Mouse (Mus musculus): Measurements from ENCODE around the gene Sqor. TPM values are rescaled to one million over a fixed set of nuclear protein-coding genes. Genes with fewer than 3 reads are reported as not detected.

The Sqor gene
- polyA plus RNA-seq (2011; ENCODE audit: insufficient read depth, insufficient read length, low replicate concordance, missing spikeins) = 49.3 and 84.1 TPM in 2 replicates

GRCm38 (mm10) chr2:122765071-122765793 is at the start of gene Sqor:
TSS of gene Sqor (plus strand) at chr2:122765237.
- Histone ChIP-seq H3K4me1 (ENCODE audit: control insufficient read depth, insufficient read depth, low read length) (peaks cover 3% of the 10 kb centered on the region), H3K27ac (ENCODE audit: control insufficient read depth, insufficient read depth, low read depth, low read length, poor library complexity) (peak within 1 kb of the TSS; percentile 86), H3K4me3 (replicated peaks; ENCODE audit: control insufficient read depth, low read depth, low read length) (peak within 1 kb of the TSS; percentile 77)
- 1% methylated on average over 46 of the region's 46 CpGs for WGBS
- TF ChIP-seq POLR2A (IDR thresholded peaks at IDR 0.05; ENCODE audit: borderline replicate concordance, control insufficient read depth, low read depth, low read length) (peak; percentile 73; the same call in 1 of the 2 replicates), CTCF (IDR thresholded peaks at IDR 0.05; ENCODE audit: control insufficient read depth, insufficient read depth, low read length) (no peak)

GRCm38 (mm10) chr2:122716301-122716842 is 48.7 kb upstream of the Sqor start:
- no peak for TF ChIP-seq CTCF (IDR thresholded peaks at IDR 0.05; ENCODE audit: control insufficient read depth, insufficient read depth, low read length)
- TF ChIP-seq POLR2A (IDR thresholded peaks at IDR 0.05; ENCODE audit: borderline replicate concordance, control insufficient read depth, low read depth, low read length) = no peak
- H3K4me3 ChIP-seq (replicated peaks; ENCODE audit: control insufficient read depth, low read depth, low read length) = no peak overlapping the region
- no peak overlapping the region for H3K27ac ChIP-seq (ENCODE audit: control insufficient read depth, insufficient read depth, low read depth, low read length, poor library complexity)
- H3K4me1 ChIP-seq (ENCODE audit: control insufficient read depth, insufficient read depth, low read length) = no peaks in the 10 kb centered on the region; the same call in 1 of the 2 replicates
- WGBS = 51% methylated on average over 3 of the region's 3 CpGs

GRCm38 (mm10) chr2:122719232-122719631 is 45.8 kb upstream of the Sqor start:
- TF ChIP-seq POLR2A (IDR thresholded peaks at IDR 0.05; ENCODE audit: borderline replicate concordance, control insufficient read depth, low read depth, low read length) (no peak), CTCF (IDR thresholded peaks at IDR 0.05; ENCODE audit: control insufficient read depth, insufficient read depth, low read length) (no peak)
- 61% methylated on average over 1 of the region's 1 CpGs for WGBS
- no peak overlapping the region for H3K4me3 ChIP-seq (replicated peaks; ENCODE audit: control insufficient read depth, low read depth, low read length)
- H3K27ac ChIP-seq (ENCODE audit: control insufficient read depth, insufficient read depth, low read depth, low read length, poor library complexity) = no peak overlapping the region
- no peaks in the 10 kb centered on the region; the same call in 1 of the 2 replicates for H3K4me1 ChIP-seq (ENCODE audit: control insufficient read depth, insufficient read depth, low read length)

GRCm38 (mm10) chr2:122720564-122720963 is 44.5 kb upstream of the Sqor start:
- TF ChIP-seq CTCF (IDR thresholded peaks at IDR 0.05; ENCODE audit: control insufficient read depth, insufficient read depth, low read length) (no peak), POLR2A (IDR thresholded peaks at IDR 0.05; ENCODE audit: borderline replicate concordance, control insufficient read depth, low read depth, low read length) (no peak)
- Histone ChIP-seq H3K27ac (ENCODE audit: control insufficient read depth, insufficient read depth, low read depth, low read length, poor library complexity) (no peak overlapping the region), H3K4me3 (replicated peaks; ENCODE audit: control insufficient read depth, low read depth, low read length) (no peak overlapping the region)

GRCm38 (mm10) chr2:122725604-122726003 is 39.4 kb upstream of the Sqor start:
- WGBS = 45% methylated on average over 10 of the region's 10 CpGs
- TF ChIP-seq POLR2A (IDR thresholded peaks at IDR 0.05; ENCODE audit: borderline replicate concordance, control insufficient read depth, low read depth, low read length) (no peak), CTCF (IDR thresholded peaks at IDR 0.05; ENCODE audit: control insufficient read depth, insufficient read depth, low read length) (peak; percentile 75)
- no peak overlapping the region for H3K4me3 ChIP-seq (replicated peaks; ENCODE audit: control insufficient read depth, low read depth, low read length)
- no peak overlapping the region for H3K27ac ChIP-seq (ENCODE audit: control insufficient read depth, insufficient read depth, low read depth, low read length, poor library complexity)
- H3K4me1 ChIP-seq (ENCODE audit: control insufficient read depth, insufficient read depth, low read length) = no peaks in the 10 kb centered on the region

More at GRCm38 (mm10) chr2:122720564-122720963, 44.5 kb upstream of the Sqor start:
- WGBS = 49% methylated on average over 3 of the region's 3 CpGs
- no peaks in the 10 kb centered on the region; the same call in 1 of the 2 replicates for H3K4me1 ChIP-seq (ENCODE audit: control insufficient read depth, insufficient read depth, low read length)

GRCm38 (mm10) chr2:122731456-122731855 is 33.6 kb upstream of the Sqor start:
- Histone ChIP-seq H3K27ac (ENCODE audit: control insufficient read depth, insufficient read depth, low read depth, low read length, poor library complexity) (no peak overlapping the region), H3K4me1 (ENCODE audit: control insufficient read depth, insufficient read depth, low read length) (no peaks in the 10 kb centered on the region), H3K4me3 (replicated peaks; ENCODE audit: control insufficient read depth, low read depth, low read length) (no peak overlapping the region)
- TF ChIP-seq CTCF (IDR thresholded peaks at IDR 0.05; ENCODE audit: control insufficient read depth, insufficient read depth, low read length) (no peak), POLR2A (IDR thresholded peaks at IDR 0.05; ENCODE audit: borderline replicate concordance, control insufficient read depth, low read depth, low read length) (no peak)
- 74% methylated on average over 2 of the region's 2 CpGs for WGBS

- peak within 1 kb of the TSS; percentile 98 for H3K4me3 ChIP-seq (replicated peaks; ENCODE audit: control insufficient read depth, low read depth, low read length)
- under 1% methylated on average over 47 of the region's 59 CpGs for WGBS
- peak within 1 kb of the TSS; percentile 92 for H3K27ac ChIP-seq (ENCODE audit: control insufficient read depth, insufficient read depth, low read depth, low read length, poor library complexity)
- H3K4me1 ChIP-seq (ENCODE audit: control insufficient read depth, insufficient read depth, low read length) = no peaks in the 10 kb centered on the region
- TF ChIP-seq CTCF (IDR thresholded peaks at IDR 0.05; ENCODE audit: control insufficient read depth, insufficient read depth, low read length) (no peak), POLR2A (IDR thresholded peaks at IDR 0.05; ENCODE audit: borderline replicate concordance, control insufficient read depth, low read depth, low read length) (peak; percentile 71; the same call in 1 of the 2 replicates)
These were observed 26.9 kb upstream of the Sqor start, which contains the start of gene Bloc1s6 for GRCm38 (mm10) chr2:122737894-122738830. TSS of gene Bloc1s6 (plus strand) at chr2:122738503.

Measured in bone marrow, adult 2 months (tissue).